Mouse (Mus musculus): ENCODE measurements around the gene Lemd2. TPM values are rescaled to one million over a fixed set of nuclear protein-coding genes. Genes with fewer than 3 reads are reported as not detected.
"Not testable (repeated sequence)": the region's sequence is repeated elsewhere in the genome, so short reads cannot be mapped to it uniquely, and the experiment has no call there.

The Lemd2 gene
- polyA plus RNA-seq, 1 experiment = 64.0 TPM

DNA sequence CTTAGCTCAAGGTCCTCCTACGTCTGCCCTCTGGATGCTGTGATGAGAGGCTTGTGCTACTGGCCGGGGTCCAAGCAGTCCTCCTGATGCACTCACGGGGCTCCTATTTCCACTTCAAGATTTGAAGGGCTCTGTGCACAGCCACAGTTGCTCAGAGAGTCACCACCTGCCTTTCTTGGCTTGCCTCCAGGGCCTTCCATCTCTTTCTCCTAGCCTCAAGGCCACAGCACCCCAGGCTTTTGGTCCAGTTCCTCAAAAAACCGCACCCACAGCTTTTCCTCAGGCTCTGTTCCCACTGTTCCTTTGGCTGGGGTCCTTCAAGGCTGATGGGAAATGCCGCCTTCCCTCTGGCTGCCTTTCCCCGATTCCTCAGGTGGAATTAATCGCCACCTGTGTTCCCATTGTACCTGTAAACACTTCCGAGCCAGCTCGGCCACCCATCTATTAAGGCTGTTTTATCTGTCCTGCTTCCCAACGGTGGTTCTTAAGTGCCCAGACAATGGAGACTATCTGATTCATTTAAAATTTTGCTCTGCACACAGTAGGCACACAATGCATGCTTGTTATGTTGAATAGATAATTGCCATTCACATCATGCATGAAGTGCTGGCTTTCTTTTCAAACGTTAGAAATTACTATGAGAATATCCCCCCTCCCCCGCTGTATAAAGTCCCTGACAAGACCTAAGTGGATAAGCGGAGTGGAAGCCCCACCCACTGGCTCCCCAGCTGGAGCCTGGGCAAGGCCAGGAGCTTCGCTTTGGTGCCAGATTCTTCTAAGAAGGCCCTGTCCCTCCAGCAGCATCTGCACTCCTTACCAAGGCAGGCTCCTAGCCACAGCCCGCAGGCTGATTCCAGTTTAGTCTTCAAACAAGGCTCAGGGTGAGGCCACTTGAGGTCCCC is 36.5 kb upstream of the Lemd2 start:
- Histone ChIP-seq H3K4me1 (ENCODE audit: control insufficient read depth, insufficient read depth, low read length) (0 out of 2 replicates have a peak, but pooled peaks cover 1% of the 10 kb centered on the region), H3K4me3 (ENCODE audit: insufficient read depth, low read length) (no peak overlapping the region), H3K27ac (ENCODE audit: insufficient read depth, low read length) (no peak overlapping the region)
- TF ChIP-seq POLR2A (IDR thresholded peaks at IDR 0.05; ENCODE audit: extremely low read depth, insufficient read depth, low read length) = no peak
- no peak for TF ChIP-seq CTCF (IDR thresholded peaks at IDR 0.05; ENCODE audit: extremely low read depth, insufficient read depth, low read length)

DNA sequence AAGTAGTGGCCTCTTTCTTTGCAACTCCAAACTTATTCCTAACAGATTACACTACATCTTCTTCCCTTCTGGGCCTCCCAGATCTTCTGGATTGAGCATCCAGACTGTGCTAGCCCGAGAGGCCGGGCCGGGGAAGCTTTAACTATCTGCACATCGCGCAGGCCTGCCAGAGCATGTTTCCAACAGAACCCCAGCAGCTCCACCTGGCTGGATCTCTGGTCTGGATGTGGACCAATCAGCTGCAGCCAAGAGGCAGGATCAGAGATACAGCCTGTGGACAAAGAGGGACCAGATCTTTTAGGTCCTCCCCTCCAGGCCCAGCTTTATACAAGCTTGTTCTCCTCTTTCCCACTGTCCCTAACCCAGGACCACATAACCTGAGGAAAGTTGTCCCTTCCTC is 35.7 kb upstream of the Lemd2 start:
- 0 out of 2 replicates have a peak, but pooled peaks cover 1% of the 10 kb centered on the region for H3K4me1 ChIP-seq (ENCODE audit: control insufficient read depth, insufficient read depth, low read length)
- no peak overlapping the region for H3K4me3 ChIP-seq (ENCODE audit: insufficient read depth, low read length)
- H3K27ac ChIP-seq (ENCODE audit: insufficient read depth, low read length) = no peak overlapping the region
- TF ChIP-seq CTCF (IDR thresholded peaks at IDR 0.05; ENCODE audit: extremely low read depth, insufficient read depth, low read length) = no peak
- TF ChIP-seq POLR2A (IDR thresholded peaks at IDR 0.05; ENCODE audit: extremely low read depth, insufficient read depth, low read length) = no peak

- 0 out of 2 replicates have a peak, but pooled peaks cover 1% of the 10 kb centered on the region for H3K4me1 ChIP-seq (ENCODE audit: control insufficient read depth, insufficient read depth, low read length)
- no peak overlapping the region for H3K27ac ChIP-seq (ENCODE audit: insufficient read depth, low read length)
- no peak overlapping the region for H3K4me3 ChIP-seq (ENCODE audit: insufficient read depth, low read length)
- TF ChIP-seq POLR2A (IDR thresholded peaks at IDR 0.05; ENCODE audit: extremely low read depth, insufficient read depth, low read length) (no peak), CTCF (IDR thresholded peaks at IDR 0.05; ENCODE audit: extremely low read depth, insufficient read depth, low read length) (no peak)
Observed at GRCm38 (mm10) chr17:27238637-27239036, 34.4 kb upstream of the Lemd2 start.

DNA sequence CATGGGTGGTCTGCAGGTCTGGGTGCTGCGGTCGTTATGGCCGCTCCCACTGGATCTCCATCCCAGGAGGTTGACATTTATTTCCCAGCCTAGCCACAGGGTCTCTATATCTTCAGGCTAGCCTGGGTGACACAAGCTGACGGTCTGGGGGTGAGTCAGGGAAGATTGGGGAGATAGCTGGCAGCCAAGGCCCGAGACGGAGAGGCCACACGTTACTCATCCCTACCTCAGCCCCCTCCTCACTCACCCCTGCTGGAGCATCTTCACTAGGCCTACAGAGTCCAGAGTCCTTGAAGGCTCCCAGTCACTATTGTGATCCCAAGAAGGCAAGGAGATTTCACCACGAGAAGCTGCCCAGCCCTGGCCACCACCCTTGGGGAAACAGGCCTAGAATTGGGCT is 33.5 kb upstream of the Lemd2 start:
- Histone ChIP-seq H3K4me3 (ENCODE audit: insufficient read depth, low read length) (no peak overlapping the region), H3K4me1 (ENCODE audit: control insufficient read depth, insufficient read depth, low read length) (0 out of 2 replicates have a peak, but pooled peaks cover 1% of the 10 kb centered on the region), H3K27ac (ENCODE audit: insufficient read depth, low read length) (no peak overlapping the region)
- TF ChIP-seq CTCF (IDR thresholded peaks at IDR 0.05; ENCODE audit: extremely low read depth, insufficient read depth, low read length) (no peak), POLR2A (IDR thresholded peaks at IDR 0.05; ENCODE audit: extremely low read depth, insufficient read depth, low read length) (no peak)

GRCm38 (mm10) chr17:27233298-27233697 is 29.0 kb upstream of the Lemd2 start:
- TF ChIP-seq POLR2A (IDR thresholded peaks at IDR 0.05; ENCODE audit: extremely low read depth, insufficient read depth, low read length) (no peak), CTCF (IDR thresholded peaks at IDR 0.05; ENCODE audit: extremely low read depth, insufficient read depth, low read length) (no peak)
- Histone ChIP-seq H3K4me3 (ENCODE audit: insufficient read depth, low read length) (no peak overlapping the region), H3K4me1 (ENCODE audit: control insufficient read depth, insufficient read depth, low read length) (no peaks in the 10 kb centered on the region), H3K27ac (ENCODE audit: insufficient read depth, low read length) (no peak overlapping the region)

DNA sequence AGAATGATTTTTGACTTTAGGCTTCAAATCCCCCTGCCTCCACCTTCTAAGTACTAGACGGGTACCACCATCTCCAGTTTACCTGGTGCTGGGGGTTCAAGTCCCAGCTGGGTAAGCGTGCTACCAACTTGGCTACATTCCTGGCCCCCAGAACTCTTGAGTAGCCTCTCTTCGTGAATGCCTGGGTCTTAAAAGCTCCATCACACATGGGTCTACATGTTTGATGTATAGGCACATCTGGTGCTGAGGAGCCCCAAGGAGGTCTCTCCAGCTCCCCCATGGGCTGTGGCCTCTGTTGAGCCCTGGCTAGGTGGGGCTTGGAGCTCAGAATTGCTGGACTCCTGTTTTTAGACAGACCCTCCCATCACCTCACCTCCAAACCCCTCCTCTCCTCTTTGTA is 27.9 kb upstream of the Lemd2 start:
- Histone ChIP-seq H3K4me3 (ENCODE audit: insufficient read depth, low read length) (no peak overlapping the region), H3K27ac (ENCODE audit: insufficient read depth, low read length) (no peak overlapping the region), H3K4me1 (ENCODE audit: control insufficient read depth, insufficient read depth, low read length) (no peaks in the 10 kb centered on the region)
- no peak for TF ChIP-seq POLR2A (IDR thresholded peaks at IDR 0.05; ENCODE audit: extremely low read depth, insufficient read depth, low read length)
- no peak for TF ChIP-seq CTCF (IDR thresholded peaks at IDR 0.05; ENCODE audit: extremely low read depth, insufficient read depth, low read length)

DNA sequence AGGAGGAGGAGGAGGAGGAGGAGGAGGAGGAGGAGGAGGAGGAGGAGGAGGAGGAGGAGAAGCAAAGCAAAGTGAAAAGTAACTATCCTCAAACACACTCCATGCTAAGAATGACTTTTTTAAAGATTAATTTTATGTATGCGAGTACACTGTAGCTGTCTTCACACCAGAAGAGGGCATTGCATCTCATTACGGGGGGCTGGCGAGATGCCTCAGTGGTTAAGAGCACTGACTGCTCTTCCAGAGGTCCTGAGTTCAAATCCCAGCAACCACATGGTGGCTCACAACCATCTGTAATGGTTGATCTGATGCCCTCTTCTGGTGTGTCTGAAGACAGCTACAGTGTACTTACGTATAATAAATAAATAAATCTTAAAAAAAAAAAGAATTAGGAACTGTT is 27.3 kb upstream of the Lemd2 start:
- not testable (repeated sequence) for H3K4me1 ChIP-seq (ENCODE audit: control insufficient read depth, insufficient read depth, low read length)

DNA sequence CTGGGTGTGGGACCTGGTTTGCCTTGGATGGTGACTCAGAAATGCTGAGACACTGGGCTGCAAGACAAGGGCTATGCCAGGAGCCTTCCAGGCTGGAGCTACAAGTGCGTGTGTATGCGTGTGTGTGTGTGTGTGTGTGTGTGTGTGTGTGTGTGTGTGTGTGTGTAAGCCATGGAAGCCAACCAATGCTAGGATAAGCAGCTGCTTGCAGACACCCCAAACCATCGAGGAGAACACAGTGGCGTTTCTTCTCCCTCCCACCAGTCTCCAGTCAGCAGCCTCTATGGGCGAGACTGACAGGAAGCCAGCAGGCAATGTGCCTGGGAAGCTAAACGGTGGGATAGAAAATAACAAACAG is 26.9 kb upstream of the Lemd2 start:
- H3K4me1 ChIP-seq (ENCODE audit: control insufficient read depth, insufficient read depth, low read length) = no peaks in the 10 kb centered on the region

More for the DNA sequence above, 27.3 kb upstream of the Lemd2 start:
- H3K27ac ChIP-seq (ENCODE audit: insufficient read depth, low read length); H3K4me3 ChIP-seq (ENCODE audit: insufficient read depth, low read length): not testable (repeated sequence)

DNA sequence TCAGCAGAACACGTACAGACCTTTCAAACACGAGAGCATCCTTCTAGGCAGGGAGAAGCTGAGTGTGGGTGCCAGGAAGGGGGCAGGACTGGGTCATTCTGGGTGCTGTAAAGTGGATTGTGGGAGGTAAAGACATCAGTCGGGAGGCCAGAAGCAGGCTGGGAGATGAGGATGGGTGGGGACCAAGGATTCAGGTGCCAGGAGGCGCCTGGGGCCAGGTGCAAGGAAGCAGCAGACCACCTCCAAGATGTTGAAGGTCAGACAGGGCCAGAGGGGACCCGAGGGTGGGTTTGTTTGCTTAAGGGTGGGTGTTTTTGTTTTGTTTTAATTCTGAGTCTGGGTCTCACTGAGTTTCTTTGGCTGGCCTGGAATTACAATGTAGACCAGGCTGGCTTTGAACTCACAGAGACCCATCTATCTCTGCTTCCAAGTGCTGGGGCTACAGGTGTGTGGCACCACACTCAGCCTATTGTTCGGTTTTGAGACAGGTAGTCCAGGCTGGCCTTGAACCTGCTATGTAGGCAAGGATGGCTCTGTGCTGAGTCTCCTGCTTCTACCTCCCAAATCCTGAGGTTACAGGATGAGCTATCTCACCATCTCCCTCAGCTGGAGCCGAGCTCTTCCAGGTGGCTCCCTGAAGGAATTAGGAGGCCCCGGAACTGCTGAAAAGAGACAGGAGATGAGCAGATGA is 26.3 kb upstream of the Lemd2 start:
- H3K4me3 ChIP-seq (ENCODE audit: insufficient read depth, low read length) = no peak overlapping the region
- no peak for TF ChIP-seq CTCF (IDR thresholded peaks at IDR 0.05; ENCODE audit: extremely low read depth, insufficient read depth, low read length)
- no peak for TF ChIP-seq POLR2A (IDR thresholded peaks at IDR 0.05; ENCODE audit: extremely low read depth, insufficient read depth, low read length)
- H3K4me1 ChIP-seq (ENCODE audit: control insufficient read depth, insufficient read depth, low read length) = no peaks in the 10 kb centered on the region
- no peak overlapping the region for H3K27ac ChIP-seq (ENCODE audit: insufficient read depth, low read length)

More for the DNA sequence above, 26.9 kb upstream of the Lemd2 start:
- no peak for TF ChIP-seq CTCF (IDR thresholded peaks at IDR 0.05; ENCODE audit: extremely low read depth, insufficient read depth, low read length)
- TF ChIP-seq POLR2A (IDR thresholded peaks at IDR 0.05; ENCODE audit: extremely low read depth, insufficient read depth, low read length) = no peak
- Histone ChIP-seq H3K4me3 (ENCODE audit: insufficient read depth, low read length) (no peak overlapping the region), H3K27ac (ENCODE audit: insufficient read depth, low read length) (no peak overlapping the region)

Measured in cortical plate, adult 2 months (tissue).